Mouse (Mus musculus): ENCODE data around the gene Prkce. TPM values are rescaled to one million over a fixed set of nuclear protein-coding genes. Genes with fewer than 3 reads are reported as not detected.

The Prkce gene
- polyA plus RNA-seq, 1 experiment from 2014 or later = 8.1 TPM

- Histone ChIP-seq H3K9me3 (replicated peaks) (no peaks in the 10 kb centered on the region), H3K36me3 (no peaks in the 10 kb centered on the region), H3K4me3 (replicated peaks) (no peak overlapping the region), H3K9ac (no peak overlapping the region), H3K27me3 (no peaks in the 10 kb centered on the region), H3K4me1 (peaks cover 12% of the 10 kb centered on the region; the same call in 1 of the 2 replicates), H3K4me2 (replicated peaks) (no peak overlapping the region), H3K27ac (replicated peaks) (no peak overlapping the region)
- no peak for ATAC-seq (ENCODE audit: insufficient number of reproducible peaks, low FRiP score, low TSS enrichment, low read depth)
- WGBS = 75% methylated on average over 11 of the region's 11 CpGs
Observed at GRCm38 (mm10) chr17:86458302-86458980, 290.9 kb downstream of the Prkce start.

GRCm38 (mm10) chr17:86460645-86461430 is 293.3 kb downstream of the Prkce start:
- H3K4me3 ChIP-seq (replicated peaks) = no peak overlapping the region
- H3K9ac ChIP-seq = no peak overlapping the region
- H3K4me1 ChIP-seq = peaks cover 12% of the 10 kb centered on the region; the same call in 1 of the 2 replicates
- no peaks in the 10 kb centered on the region for H3K27me3 ChIP-seq
- no peaks in the 10 kb centered on the region for H3K9me3 ChIP-seq (replicated peaks)
- ATAC-seq (ENCODE audit: insufficient number of reproducible peaks, low FRiP score, low TSS enrichment, low read depth) = no peak
- H3K27ac ChIP-seq (replicated peaks) = no peak overlapping the region
- no peaks in the 10 kb centered on the region for H3K36me3 ChIP-seq
- no peak overlapping the region for H3K4me2 ChIP-seq (replicated peaks)
- 60% methylated on average over 17 of the region's 17 CpGs for WGBS

GRCm38 (mm10) chr17:86463369-86463768 is 295.8 kb downstream of the Prkce start:
- no peak overlapping the region for H3K4me2 ChIP-seq (replicated peaks)
- H3K4me3 ChIP-seq (replicated peaks) = no peak overlapping the region
- WGBS = 55% methylated on average over 3 of the region's 3 CpGs
- no peaks in the 10 kb centered on the region for H3K36me3 ChIP-seq
- no peaks in the 10 kb centered on the region for H3K27me3 ChIP-seq
- H3K9me3 ChIP-seq (replicated peaks) = no peaks in the 10 kb centered on the region
- no peak overlapping the region for H3K9ac ChIP-seq
- H3K27ac ChIP-seq (replicated peaks) = no peak overlapping the region
- ATAC-seq (ENCODE audit: insufficient number of reproducible peaks, low FRiP score, low TSS enrichment, low read depth) = no peak
- H3K4me1 ChIP-seq = peaks cover 14% of the 10 kb centered on the region; the same call in 1 of the 2 replicates

- ATAC-seq (ENCODE audit: insufficient number of reproducible peaks, low FRiP score, low TSS enrichment, low read depth) = no peak
- Histone ChIP-seq H3K27ac (replicated peaks) (no peak overlapping the region), H3K27me3 (no peaks in the 10 kb centered on the region), H3K4me3 (replicated peaks) (no peak overlapping the region), H3K9me3 (replicated peaks) (no peaks in the 10 kb centered on the region), H3K4me2 (replicated peaks) (no peak overlapping the region), H3K9ac (no peak overlapping the region), H3K4me1 (peaks cover 21% of the 10 kb centered on the region), H3K36me3 (no peaks in the 10 kb centered on the region)
- 88% methylated on average over 8 of the region's 8 CpGs for WGBS
Observed at GRCm38 (mm10) chr17:86464197-86464596, 296.6 kb downstream of the Prkce start.

GRCm38 (mm10) chr17:86464689-86465363 is 297.2 kb downstream of the Prkce start:
- Histone ChIP-seq H3K9me3 (replicated peaks) (no peaks in the 10 kb centered on the region), H3K36me3 (no peaks in the 10 kb centered on the region), H3K27ac (replicated peaks) (no peak overlapping the region), H3K4me2 (replicated peaks) (no peak overlapping the region), H3K4me3 (replicated peaks) (no peak overlapping the region), H3K4me1 (peaks cover 22% of the 10 kb centered on the region), H3K27me3 (no peaks in the 10 kb centered on the region), H3K9ac (no peak overlapping the region)
- 76% methylated on average over 16 of the region's 16 CpGs for WGBS
- no peak for ATAC-seq (ENCODE audit: insufficient number of reproducible peaks, low FRiP score, low TSS enrichment, low read depth)

GRCm38 (mm10) chr17:86465865-86466264 is 298.3 kb downstream of the Prkce start:
- Histone ChIP-seq H3K27ac (replicated peaks) (no peak overlapping the region), H3K36me3 (no peaks in the 10 kb centered on the region), H3K27me3 (no peaks in the 10 kb centered on the region), H3K4me1 (peaks cover 18% of the 10 kb centered on the region; the same call in 1 of the 2 replicates), H3K9me3 (replicated peaks) (no peaks in the 10 kb centered on the region), H3K9ac (no peak overlapping the region), H3K4me2 (replicated peaks) (no peak overlapping the region), H3K4me3 (replicated peaks) (no peak overlapping the region)
- WGBS = 76% methylated on average over 13 of the region's 13 CpGs
- no peak for ATAC-seq (ENCODE audit: insufficient number of reproducible peaks, low FRiP score, low TSS enrichment, low read depth)

- WGBS = 74% methylated on average over 7 of the region's 7 CpGs
- no peak overlapping the region for H3K27ac ChIP-seq (replicated peaks)
- no peaks in the 10 kb centered on the region for H3K27me3 ChIP-seq
- H3K9ac ChIP-seq = no peak overlapping the region
- no peaks in the 10 kb centered on the region for H3K36me3 ChIP-seq
- H3K9me3 ChIP-seq (replicated peaks) = no peaks in the 10 kb centered on the region
- no peak overlapping the region for H3K4me2 ChIP-seq (replicated peaks)
- peaks cover 18% of the 10 kb centered on the region; the same call in 1 of the 2 replicates for H3K4me1 ChIP-seq
- no peak for ATAC-seq (ENCODE audit: insufficient number of reproducible peaks, low FRiP score, low TSS enrichment, low read depth)
- no peak overlapping the region for H3K4me3 ChIP-seq (replicated peaks)
Observed at GRCm38 (mm10) chr17:86466412-86466811, 298.8 kb downstream of the Prkce start.

GRCm38 (mm10) chr17:86466871-86467270 is 299.3 kb downstream of the Prkce start:
- no peaks in the 10 kb centered on the region for H3K27me3 ChIP-seq
- WGBS = 55% methylated on average over 7 of the region's 7 CpGs
- H3K4me2 ChIP-seq (replicated peaks) = no peak overlapping the region
- no peak overlapping the region for H3K27ac ChIP-seq (replicated peaks)
- no peaks in the 10 kb centered on the region for H3K9me3 ChIP-seq (replicated peaks)
- no peak for ATAC-seq (ENCODE audit: insufficient number of reproducible peaks, low FRiP score, low TSS enrichment, low read depth)
- H3K36me3 ChIP-seq = no peaks in the 10 kb centered on the region
- no peak overlapping the region for H3K9ac ChIP-seq
- no peak overlapping the region for H3K4me3 ChIP-seq (replicated peaks)
- H3K4me1 ChIP-seq = peaks cover 18% of the 10 kb centered on the region; the same call in 1 of the 2 replicates

- Histone ChIP-seq H3K27me3 (no peaks in the 10 kb centered on the region), H3K9me3 (replicated peaks) (no peaks in the 10 kb centered on the region), H3K27ac (replicated peaks) (no peak overlapping the region), H3K4me1 (peaks cover 18% of the 10 kb centered on the region; the same call in 1 of the 2 replicates), H3K9ac (no peak overlapping the region), H3K36me3 (no peaks in the 10 kb centered on the region), H3K4me3 (replicated peaks) (no peak overlapping the region), H3K4me2 (replicated peaks) (no peak overlapping the region)
- no peak for ATAC-seq (ENCODE audit: insufficient number of reproducible peaks, low FRiP score, low TSS enrichment, low read depth)
- WGBS = 51% methylated on average over 10 of the region's 10 CpGs
Observed at GRCm38 (mm10) chr17:86467291-86467898, 299.8 kb downstream of the Prkce start.

GRCm38 (mm10) chr17:86467967-86468366 is 300.4 kb downstream of the Prkce start:
- Histone ChIP-seq H3K27me3 (no peaks in the 10 kb centered on the region), H3K27ac (replicated peaks) (no peak overlapping the region), H3K9ac (no peak overlapping the region), H3K9me3 (replicated peaks) (no peaks in the 10 kb centered on the region), H3K4me1 (peaks cover 18% of the 10 kb centered on the region; the same call in 1 of the 2 replicates), H3K4me2 (replicated peaks) (no peak overlapping the region), H3K4me3 (replicated peaks) (no peak overlapping the region), H3K36me3 (no peaks in the 10 kb centered on the region)
- 77% methylated on average over 5 of the region's 5 CpGs for WGBS
- ATAC-seq (ENCODE audit: insufficient number of reproducible peaks, low FRiP score, low TSS enrichment, low read depth) = no peak

- 85% methylated on average over 5 of the region's 5 CpGs for WGBS
- Histone ChIP-seq H3K9me3 (replicated peaks) (no peaks in the 10 kb centered on the region), H3K27me3 (no peaks in the 10 kb centered on the region), H3K9ac (no peak overlapping the region), H3K4me2 (replicated peaks) (no peak overlapping the region), H3K27ac (replicated peaks) (no peak overlapping the region), H3K36me3 (no peaks in the 10 kb centered on the region), H3K4me3 (replicated peaks) (no peak overlapping the region), H3K4me1 (peaks cover 18% of the 10 kb centered on the region; the same call in 1 of the 2 replicates)
- no peak for ATAC-seq (ENCODE audit: insufficient number of reproducible peaks, low FRiP score, low TSS enrichment, low read depth)
Observed at GRCm38 (mm10) chr17:86470160-86470559, 302.6 kb downstream of the Prkce start.
